Mouse (Mus musculus) limb, embryonic 15.5 days (tissue): Measurements from ENCODE around the gene Myt1l. TPM values are rescaled to one million over a fixed set of nuclear protein-coding genes. Genes with fewer than 3 reads are reported as not detected.

Experiments used
- ATAC-seq: fragments of 200-750 bp; cut with Nextera tagmentation; 2 replicates; pipeline ENCODE4 v1.8.0; 2017; ENCODE audit warnings: low read depth, moderate TSS enrichment; ENCODE audit not compliant: insufficient number of reproducible peaks, low FRiP score, low TSS enrichment
- H3K27ac ChIP-seq: fragments of 300-500 bp; sonication (generic); 2 replicates; pipeline ENCODE4 v1.5.1; 2015; ENCODE audit warnings: moderate library complexity, mild to moderate bottlenecking, inconsistent platforms
- H3K27me3 ChIP-seq: fragments of 300-500 bp; sonication (generic); 2 replicates; pipeline ENCODE4 v1.6.1; 2015; ENCODE audit warnings: inconsistent platforms
- H3K36me3 ChIP-seq: fragments of 300-500 bp; sonication (generic); 2 replicates; pipeline ENCODE4 v1.6.1; 2015; ENCODE audit warnings: inconsistent platforms
- H3K4me1 ChIP-seq: fragments of 300-500 bp; sonication (generic); 2 replicates; pipeline ENCODE4 v1.6.1; 2015; ENCODE audit warnings: inconsistent platforms
- H3K4me2 ChIP-seq: fragments of 300-500 bp; sonication (generic); 2 replicates; pipeline ENCODE4 v1.6.1; 2015; ENCODE audit warnings: mild to moderate bottlenecking, inconsistent platforms
- H3K4me3 ChIP-seq: fragments of 300-500 bp; sonication (generic); 2 replicates; pipeline ENCODE4 v1.5.1; 2015; ENCODE audit warnings: mild to moderate bottlenecking, inconsistent platforms
- H3K9ac ChIP-seq: fragments of 300-500 bp; sonication (generic); 2 replicates; pipeline ENCODE4 v1.6.1; 2015; ENCODE audit warnings: inconsistent platforms
- H3K9me3 ChIP-seq: fragments of 300-500 bp; sonication (generic); 2 replicates; pipeline ENCODE4 v1.6.1; 2016; ENCODE audit warnings: inconsistent platforms
- WGBS: fragments of 180-500 bp; shearing (Covaris S2); methylation state at CpG from one replicate; pipeline ENCODE4 v1.1.7; 2015; 5-methylcytosine and 5-hydroxymethylcytosine counted together
- polyA plus RNA-seq: library from polyadenylated mRNA; unstranded; fragments of >200 nt; fragmentation: Nextera tagmentation; extraction: Ambion mirVana; gene quantifications from 2 replicates; pipeline ENCODE4 v1.2.1, GENCODE M21; 2015

Gene Myt1l
- polyA plus RNA-seq, 1 experiment from 2014 or later = 0.35 TPM

GRCm38 (mm10) chr12:29571613-29572012 is 43.4 kb downstream of the Myt1l start:
- ATAC-seq = no peak
- Histone ChIP-seq H3K9me3 (no peaks in the 10 kb centered on the region), H3K4me3 (no peak overlapping the region), H3K27ac (no peak overlapping the region), H3K27me3 (no peaks in the 10 kb centered on the region), H3K4me2 (no peak overlapping the region), H3K4me1 (no peaks in the 10 kb centered on the region), H3K9ac (no peak overlapping the region), H3K36me3 (no peaks in the 10 kb centered on the region)
- 81% methylated on average over 5 of the region's 5 CpGs for WGBS

- ATAC-seq = no peak
- Histone ChIP-seq H3K9me3 (no peaks in the 10 kb centered on the region), H3K27ac (no peak overlapping the region), H3K36me3 (no peaks in the 10 kb centered on the region), H3K9ac (no peak overlapping the region), H3K27me3 (no peaks in the 10 kb centered on the region), H3K4me2 (no peak overlapping the region), H3K4me1 (no peaks in the 10 kb centered on the region), H3K4me3 (no peak overlapping the region)
- 86% methylated on average over 1 of the region's 1 CpGs for WGBS
Measured at GRCm38 (mm10) chr12:29593787-29594186, 65.6 kb downstream of the Myt1l start.

- Histone ChIP-seq H3K27me3 (no peaks in the 10 kb centered on the region), H3K9me3 (no peaks in the 10 kb centered on the region), H3K9ac (no peak overlapping the region), H3K4me2 (no peak overlapping the region), H3K4me1 (no peaks in the 10 kb centered on the region), H3K27ac (no peak overlapping the region), H3K4me3 (no peak overlapping the region), H3K36me3 (no peaks in the 10 kb centered on the region)
- 43% methylated on average over 6 of the region's 6 CpGs for WGBS
- no peak for ATAC-seq
Measured at GRCm38 (mm10) chr12:29599916-29600315, 71.7 kb downstream of the Myt1l start.

- Histone ChIP-seq H3K9me3 (no peaks in the 10 kb centered on the region), H3K4me3 (no peak overlapping the region), H3K9ac (no peak overlapping the region), H3K27ac (no peak overlapping the region), H3K4me2 (no peak overlapping the region), H3K36me3 (no peaks in the 10 kb centered on the region), H3K4me1 (no peaks in the 10 kb centered on the region), H3K27me3 (no peaks in the 10 kb centered on the region)
- WGBS = 81% methylated on average over 6 of the region's 6 CpGs
- no peak for ATAC-seq
Measured at GRCm38 (mm10) chr12:29601223-29601622, 73.0 kb downstream of the Myt1l start.

- H3K27ac ChIP-seq = no peak overlapping the region
- H3K27me3 ChIP-seq = no peaks in the 10 kb centered on the region
- WGBS = 91% methylated on average over 7 of the region's 7 CpGs
- H3K4me3 ChIP-seq = no peak overlapping the region
- no peaks in the 10 kb centered on the region for H3K36me3 ChIP-seq
- 0 out of 2 replicates have a peak, but pooled peaks have one; percentile 40 for ATAC-seq
- no peak overlapping the region for H3K4me2 ChIP-seq
- no peaks in the 10 kb centered on the region for H3K9me3 ChIP-seq
- H3K4me1 ChIP-seq = no peaks in the 10 kb centered on the region
- H3K9ac ChIP-seq = no peak overlapping the region
Measured at GRCm38 (mm10) chr12:29604659-29605058, 76.5 kb downstream of the Myt1l start.

GRCm38 (mm10) chr12:29605124-29605523 is 76.9 kb downstream of the Myt1l start:
- H3K4me1 ChIP-seq = no peaks in the 10 kb centered on the region
- ATAC-seq = no peak
- WGBS = 76% methylated on average over 5 of the region's 5 CpGs

GRCm38 (mm10) chr12:29606221-29606620 is 78.0 kb downstream of the Myt1l start:
- H3K9me3 ChIP-seq = no peaks in the 10 kb centered on the region
- H3K27me3 ChIP-seq = no peaks in the 10 kb centered on the region
- H3K4me2 ChIP-seq = no peak overlapping the region
- no peak overlapping the region for H3K27ac ChIP-seq
- no peaks in the 10 kb centered on the region for H3K36me3 ChIP-seq
- WGBS = 85% methylated on average over 6 of the region's 6 CpGs
- H3K9ac ChIP-seq = no peak overlapping the region
- H3K4me1 ChIP-seq = no peaks in the 10 kb centered on the region
- no peak for ATAC-seq
- H3K4me3 ChIP-seq = no peak overlapping the region

More at GRCm38 (mm10) chr12:29605124-29605523, 76.9 kb downstream of the Myt1l start:
- Histone ChIP-seq H3K27ac (no peak overlapping the region), H3K9ac (no peak overlapping the region), H3K4me3 (no peak overlapping the region), H3K9me3 (no peaks in the 10 kb centered on the region), H3K27me3 (no peaks in the 10 kb centered on the region), H3K4me2 (no peak overlapping the region), H3K36me3 (no peaks in the 10 kb centered on the region)

- no peak overlapping the region for H3K9ac ChIP-seq
- no peak overlapping the region for H3K4me3 ChIP-seq
- H3K4me1 ChIP-seq = no peaks in the 10 kb centered on the region
- H3K27ac ChIP-seq = no peak overlapping the region
- no peak for ATAC-seq
- H3K27me3 ChIP-seq = no peaks in the 10 kb centered on the region
- H3K36me3 ChIP-seq = no peaks in the 10 kb centered on the region
- H3K9me3 ChIP-seq = no peaks in the 10 kb centered on the region
- H3K4me2 ChIP-seq = no peak overlapping the region
Measured at GRCm38 (mm10) chr12:29617746-29618145, 89.6 kb downstream of the Myt1l start.

GRCm38 (mm10) chr12:29621530-29621929 is 93.3 kb downstream of the Myt1l start:
- WGBS = 71% methylated on average over 5 of the region's 5 CpGs
- H3K9ac ChIP-seq = no peak overlapping the region
- H3K27ac ChIP-seq = no peak overlapping the region
- no peaks in the 10 kb centered on the region for H3K9me3 ChIP-seq
- H3K4me3 ChIP-seq = no peak overlapping the region
- no peak for ATAC-seq
- no peaks in the 10 kb centered on the region for H3K36me3 ChIP-seq
- no peaks in the 10 kb centered on the region for H3K27me3 ChIP-seq
- H3K4me2 ChIP-seq = no peak overlapping the region
- H3K4me1 ChIP-seq = no peaks in the 10 kb centered on the region

GRCm38 (mm10) chr12:29627956-29628750 is 100.0 kb downstream of the Myt1l start:
- no peaks in the 10 kb centered on the region for H3K4me1 ChIP-seq
- no peaks in the 10 kb centered on the region for H3K36me3 ChIP-seq
- WGBS = 70% methylated on average over 15 of the region's 15 CpGs
- no peak overlapping the region for H3K27ac ChIP-seq
- no peak for ATAC-seq
- no peaks in the 10 kb centered on the region for H3K9me3 ChIP-seq
- H3K4me2 ChIP-seq = no peak overlapping the region
- no peak overlapping the region for H3K4me3 ChIP-seq
- no peaks in the 10 kb centered on the region for H3K27me3 ChIP-seq
- no peak overlapping the region for H3K9ac ChIP-seq

GRCm38 (mm10) chr12:29629875-29630538 is 101.8 kb downstream of the Myt1l start:
- H3K27me3 ChIP-seq = no peaks in the 10 kb centered on the region
- ATAC-seq = no peak
- H3K36me3 ChIP-seq = no peaks in the 10 kb centered on the region
- no peak overlapping the region for H3K27ac ChIP-seq
- H3K9me3 ChIP-seq = no peaks in the 10 kb centered on the region
- 56% methylated on average over 10 of the region's 10 CpGs for WGBS
- no peak overlapping the region for H3K9ac ChIP-seq
- H3K4me2 ChIP-seq = no peak overlapping the region
- H3K4me1 ChIP-seq = no peaks in the 10 kb centered on the region
- no peak overlapping the region for H3K4me3 ChIP-seq

GRCm38 (mm10) chr12:29634509-29634908 is 106.3 kb downstream of the Myt1l start:
- Histone ChIP-seq H3K9me3 (no peaks in the 10 kb centered on the region), H3K4me3 (no peak overlapping the region), H3K27ac (no peak overlapping the region), H3K27me3 (no peaks in the 10 kb centered on the region), H3K36me3 (no peaks in the 10 kb centered on the region), H3K4me1 (no peaks in the 10 kb centered on the region), H3K9ac (no peak overlapping the region), H3K4me2 (no peak overlapping the region)
- no peak for ATAC-seq
- 67% methylated on average over 2 of the region's 2 CpGs for WGBS
